Mouse (Mus musculus) kidney, adult 2 months (tissue): ENCODE data around the gene Ubb.

Experiments used
- CTCF ChIP-seq: fragments of 200-500 bp; conservative IDR thresholded peaks from 2 replicates; pipeline ENCODE4 v1.5.1; 2011; ENCODE audit warnings: low read depth, mild to moderate bottlenecking, control low read depth, low read length, moderate library complexity, mixed read lengths; ENCODE audit not compliant: insufficient read depth, insufficient read length
- POLR2A ChIP-seq: fragments of 200-500 bp; IDR thresholded peaks from one replicate; pipeline ENCODE4 v1.6.1; 2011; ENCODE audit warnings: low read depth, low read length, control low read depth

- TF ChIP-seq CTCF (no peak), POLR2A (no peak)
Measured at GRCm38 (mm10) chr11:62601732-62602618, 51.0 kb downstream of the Ubb start.
